Mouse (Mus musculus) thymus, adult 2 months (tissue): Measurements from ENCODE around the gene Proca1. TPM values are rescaled to one million over a fixed set of nuclear protein-coding genes. Genes with fewer than 3 reads are reported as not detected.

Source experiments
- DNase-seq: peaks from one replicate; pipeline ENCODE4 v3.0.0; 2021
- H3K27ac ChIP-seq: fragments of 200-500 bp; 2 replicates; pipeline ENCODE4 v1.5.1; 2012; ENCODE audit warnings: low read length, control low read depth; ENCODE audit not compliant: control insufficient read depth, insufficient read depth
- H3K27me3 ChIP-seq: fragments of 200-500 bp; 2 replicates; pipeline ENCODE4 v1.6.1; 2012; ENCODE audit warnings: mild to moderate bottlenecking, low read length, moderate library complexity, mixed read lengths; ENCODE audit not compliant: control insufficient read depth, insufficient read depth
- H3K36me3 ChIP-seq: fragments of 200-500 bp; 2 replicates; pipeline ENCODE4 v1.6.1; 2012; ENCODE audit warnings: mild to moderate bottlenecking, low read length, moderate library complexity; ENCODE audit not compliant: control insufficient read depth, insufficient read depth
- H3K4me1 ChIP-seq: fragments of 200-500 bp; replicated peaks from 2 replicates; pipeline ENCODE4 v1.6.1; 2012; ENCODE audit warnings: low read length; ENCODE audit not compliant: control insufficient read depth, insufficient read depth
- H3K4me3 ChIP-seq: fragments of 200-500 bp; 2 replicates; pipeline ENCODE4 v1.5.1; 2012; ENCODE audit warnings: mild to moderate bottlenecking, low read length, control low read depth, moderate library complexity; ENCODE audit not compliant: control insufficient read depth, insufficient read depth
- CTCF ChIP-seq: fragments of 200-500 bp; IDR thresholded peaks from 2 replicates; pipeline ENCODE4 v1.5.1; 2012; ENCODE audit warnings: mild to moderate bottlenecking, control low read depth, low read length, moderate library complexity, borderline replicate concordance; ENCODE audit not compliant: control insufficient read depth, poor library complexity, insufficient read depth; ENCODE audit errors: extremely low read depth
- POLR2A ChIP-seq: fragments of 200-500 bp; IDR thresholded peaks from 2 replicates; pipeline ENCODE4 v1.6.1; 2012; ENCODE audit warnings: mild to moderate bottlenecking, low read length, control low read depth, moderate library complexity; ENCODE audit not compliant: control insufficient read depth, poor library complexity, insufficient read depth; ENCODE audit errors: extremely low read depth
- WGBS: fragments of 180-500 bp; shearing (Covaris S2); methylation state at CpG from one replicate; pipeline ENCODE4 v1.1.7; 2018; 5-methylcytosine and 5-hydroxymethylcytosine counted together
- polyA plus RNA-seq: library from polyadenylated mRNA; depleted of rRNA; stranded (reverse); fragments of >200 nt; gene quantifications from 2 replicates; pipeline ENCODE4 v1.2.3, GENCODE M21; 2012

Proca1 gene
- polyA plus RNA-seq, 1 experiment, result 0.66 TPM

GRCm38 (mm10) chr11:78161169-78161568, 32.0 kb upstream of the Proca1 start:
- no peak overlapping the region for H3K4me3 ChIP-seq
- no peaks in the 10 kb centered on the region for H3K27me3 ChIP-seq
- 96% methylated on average over 14 of the region's 14 CpGs for WGBS
- peaks cover 26% of the 10 kb centered on the region for H3K4me1 ChIP-seq
- H3K27ac ChIP-seq, result no peak overlapping the region
- H3K36me3 ChIP-seq, result peaks cover 35% of the 10 kb centered on the region
- TF ChIP-seq CTCF, result no peak
- no peak for TF ChIP-seq POLR2A
- DNase-seq, result no peak

GRCm38 (mm10) chr11:78161968-78162367, 31.2 kb upstream of the Proca1 start:
- H3K27me3 ChIP-seq, result no peaks in the 10 kb centered on the region
- peaks cover 35% of the 10 kb centered on the region for H3K36me3 ChIP-seq
- peaks cover 30% of the 10 kb centered on the region for H3K4me1 ChIP-seq
- WGBS, result 63% methylated on average over 4 of the region's 4 CpGs
- DNase-seq, result no peak
- TF ChIP-seq CTCF (peak; percentile 11; the same call in 1 of the 2 replicates), POLR2A (no peak)
- no peak overlapping the region for H3K4me3 ChIP-seq
- H3K27ac ChIP-seq, result no peak overlapping the region

- H3K4me3 ChIP-seq, result no peak overlapping the region
- no peak for TF ChIP-seq POLR2A
- TF ChIP-seq CTCF, result no peak; the same call in 1 of the 2 replicates
- WGBS, result 61% methylated on average over 6 of the region's 6 CpGs
- peaks cover 33% of the 10 kb centered on the region for H3K36me3 ChIP-seq
- no peaks in the 10 kb centered on the region for H3K27me3 ChIP-seq
- H3K4me1 ChIP-seq, result peaks cover 30% of the 10 kb centered on the region
- no peak for DNase-seq
- 0 out of 2 replicates have a peak overlapping the region, but pooled peaks have one; percentile 77 for H3K27ac ChIP-seq
These were observed 30.7 kb upstream of the Proca1 start for GRCm38 (mm10) chr11:78162504-78162903.

GRCm38 (mm10) chr11:78163045-78163444, 30.1 kb upstream of the Proca1 start:
- Histone ChIP-seq H3K27me3 (no peaks in the 10 kb centered on the region), H3K4me1 (peaks cover 30% of the 10 kb centered on the region), H3K27ac (peak overlapping the region; percentile 77), H3K4me3 (peak overlapping the region; percentile 87), H3K36me3 (peaks cover 28% of the 10 kb centered on the region)
- DNase-seq, result no peak
- TF ChIP-seq POLR2A (no peak), CTCF (no peak)
- WGBS, result 65% methylated on average over 2 of the region's 2 CpGs

- H3K36me3 ChIP-seq, result peaks cover 19% of the 10 kb centered on the region
- H3K4me1 ChIP-seq, result peaks cover 33% of the 10 kb centered on the region
- peak; percentile 81 for DNase-seq
- TF ChIP-seq CTCF (no peak; the same call in 1 of the 2 replicates), POLR2A (peak; percentile 49; the same call in 1 of the 2 replicates)
- peak overlapping the region; percentile 87 for H3K4me3 ChIP-seq
- WGBS, result under 1% methylated on average over 22 of the region's 22 CpGs
- no peaks in the 10 kb centered on the region for H3K27me3 ChIP-seq
- peak overlapping the region; percentile 82 for H3K27ac ChIP-seq
These were observed 29.2 kb upstream of the Proca1 start for GRCm38 (mm10) chr11:78163681-78164603.

- Histone ChIP-seq H3K36me3 (peaks cover 19% of the 10 kb centered on the region), H3K4me3 (peak overlapping the region; percentile 87), H3K4me1 (peaks cover 36% of the 10 kb centered on the region), H3K27me3 (no peaks in the 10 kb centered on the region), H3K27ac (peak overlapping the region; percentile 82)
- WGBS, result 1% methylated on average over 14 of the region's 14 CpGs
- DNase-seq, result no peak
- TF ChIP-seq POLR2A (no peak), CTCF (no peak)
These were observed 28.6 kb upstream of the Proca1 start for GRCm38 (mm10) chr11:78164604-78164923.
